Mouse (Mus musculus): ENCODE measurements around the gene Kdm8. TPM values are rescaled to one million over a fixed set of nuclear protein-coding genes. Genes with fewer than 3 reads are reported as not detected.

The Kdm8 gene
- total RNA-seq, 2 experiments from 2014 or later: 1.3 to 3.9 TPM

GRCm38 (mm10) chr7:125495864-125496440, 51.5 kb downstream of the Kdm8 start:
- no peak for ATAC-seq (replicated peaks; ENCODE audit: low FRiP score, poor library complexity, severe bottlenecking)

- no peak for ATAC-seq (replicated peaks; ENCODE audit: low FRiP score, poor library complexity, severe bottlenecking)
Measured at GRCm38 (mm10) chr7:125499927-125500868, 55.7 kb downstream of the Kdm8 start.

GRCm38 (mm10) chr7:125500879-125501278, 56.4 kb downstream of the Kdm8 start:
- no peak for ATAC-seq (replicated peaks; ENCODE audit: low FRiP score, poor library complexity, severe bottlenecking)

GRCm38 (mm10) chr7:125503374-125504092, 59.1 kb downstream of the Kdm8 start:
- no peak for ATAC-seq (replicated peaks; ENCODE audit: low FRiP score, poor library complexity, severe bottlenecking)

- ATAC-seq (replicated peaks; ENCODE audit: low FRiP score, poor library complexity, severe bottlenecking): no peak
Measured at GRCm38 (mm10) chr7:125504618-125505017, 60.1 kb downstream of the Kdm8 start.

GRCm38 (mm10) chr7:125505568-125505967, 61.1 kb downstream of the Kdm8 start:
- ATAC-seq (replicated peaks; ENCODE audit: low FRiP score, poor library complexity, severe bottlenecking): no peak

- no peak for ATAC-seq (replicated peaks; ENCODE audit: low FRiP score, poor library complexity, severe bottlenecking)
Measured at GRCm38 (mm10) chr7:125507279-125507678, 62.8 kb downstream of the Kdm8 start.

- ATAC-seq (replicated peaks; ENCODE audit: low FRiP score, poor library complexity, severe bottlenecking): no peak
Measured at GRCm38 (mm10) chr7:125511432-125511831, 67.0 kb downstream of the Kdm8 start.

- no peak for ATAC-seq (replicated peaks; ENCODE audit: low FRiP score, poor library complexity, severe bottlenecking)
Measured at GRCm38 (mm10) chr7:125511852-125512251, 67.4 kb downstream of the Kdm8 start.

Other genes starting within 250 kb of the Kdm8 start
- gene Nsmce1, start 46.9 kb downstream of the Kdm8 start, total RNA-seq (2015; ENCODE audit: low replicate concordance): 36.9 and 58.7 TPM in 2 replicates
- gene Nsmce1, start 46.9 kb downstream of the Kdm8 start, total RNA-seq (2017; ENCODE audit: low replicate concordance): 51.3 and 53.6 TPM in 2 replicates
- 0.84 and 2.2 TPM in 2 replicates for gene Il4ra, start 107.4 kb downstream of the Kdm8 start, total RNA-seq (2015; ENCODE audit: low replicate concordance)
- 3.3 and 5.7 TPM in 2 replicates for gene Il4ra, start 107.4 kb downstream of the Kdm8 start, total RNA-seq (2017; ENCODE audit: low replicate concordance)
- gene Il21r, start 158.8 kb downstream of the Kdm8 start, total RNA-seq (2015; ENCODE audit: low replicate concordance): 1.7 and 1.8 TPM in 2 replicates
- 2.2 and 2.7 TPM in 2 replicates for gene Il21r, start 158.8 kb downstream of the Kdm8 start, total RNA-seq (2017; ENCODE audit: low replicate concordance)